Mouse (Mus musculus) T-helper 2 cell (primary cell): ENCODE measurements at regions not wholly inside any gene's neighbourhood (a gene's known extent, or its start where the extent isn't known, plus 50 kb on each side); places are given as distances from the start of the nearest gene placed in this dataset.
"Not testable (repeated sequence)": the region's sequence is repeated elsewhere in the genome, so short reads cannot be mapped to it uniquely, and the experiment has no call there.

Experiments
- in situ Hi-C: fragments of 300-600 bp; cut with MboI, MseI; formaldehyde crosslinking; loops from one replicate; pipeline ENCODE4 v1.15.1; 2025; ENCODE audit warnings: high pct_unique_total_duplicates

DNA sequence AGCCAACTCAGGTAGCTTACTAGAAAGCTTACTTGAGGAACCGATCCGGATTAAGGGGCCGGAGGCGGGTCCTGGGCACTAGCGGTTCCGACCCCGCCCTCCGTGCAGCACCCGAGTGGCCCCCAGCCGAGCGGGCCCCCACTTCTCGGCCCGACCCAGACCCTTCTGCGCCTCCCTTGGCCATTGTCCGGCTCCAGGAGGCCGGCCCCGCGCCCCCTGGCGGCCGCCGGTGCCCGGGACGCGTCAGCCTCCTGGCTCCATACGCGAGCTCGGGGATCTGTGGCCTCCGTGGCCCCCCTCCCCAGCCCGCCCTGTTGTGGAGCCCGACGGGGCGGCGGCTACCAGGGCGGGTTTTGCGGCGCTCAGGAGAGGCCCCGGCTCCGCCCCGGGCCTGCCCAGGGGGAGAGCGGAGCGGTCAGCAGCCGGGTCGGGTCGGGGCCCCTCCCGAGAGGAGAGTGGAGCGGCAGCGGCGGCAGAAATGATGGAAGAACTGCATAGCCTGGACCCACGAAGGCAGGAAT, 94.3 kb upstream of the Zfp986 start:
- in situ Hi-C loops, result not testable (repeated sequence)

DNA sequence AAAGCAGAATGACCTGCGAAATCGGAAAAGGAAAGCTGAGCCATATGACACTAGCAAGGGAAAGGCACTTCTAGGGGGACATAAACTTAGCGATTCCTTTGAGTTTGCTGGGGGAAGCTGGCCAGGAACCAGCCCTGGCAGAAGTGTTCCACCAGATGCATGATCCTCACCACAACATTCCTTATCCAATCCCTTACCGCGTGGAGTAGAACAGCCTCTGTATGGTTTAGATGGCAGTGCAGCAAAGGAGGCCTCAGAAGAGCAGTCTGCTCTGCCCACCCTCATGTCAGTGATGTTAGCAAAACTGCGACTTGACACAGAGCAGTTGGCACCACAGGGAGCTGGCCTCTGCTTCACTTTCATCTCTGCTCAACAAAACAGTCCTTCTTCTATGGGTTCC, 93.7 kb upstream of the Zfp986 start:
- in situ Hi-C loops, result loop anchor here (5.0 to 25.0 kb wide), 2 partner anchors 287 to 1352 kb away; no protein-coding TSS in a partner anchor

DNA sequence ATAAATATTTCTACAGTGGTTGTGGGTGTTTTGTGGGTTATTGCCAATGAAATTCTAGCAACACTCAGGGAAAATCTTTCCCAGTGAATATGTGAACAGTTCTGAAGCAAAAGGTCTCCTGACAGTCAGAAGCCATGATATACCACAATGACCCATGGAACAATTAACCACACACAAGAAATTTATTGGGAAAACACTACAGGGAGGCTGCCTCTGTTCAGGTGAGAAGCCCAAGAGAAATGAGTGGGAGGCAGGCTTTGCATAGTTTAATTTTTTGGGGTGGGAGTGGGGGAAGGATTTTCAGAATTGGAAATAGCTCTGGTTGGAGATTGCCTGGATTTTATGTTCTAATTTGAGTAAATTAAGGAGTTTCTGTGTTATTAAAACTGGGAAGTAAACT, 92.1 kb upstream of the Zfp986 start:
- in situ Hi-C loops, result loop anchor here (5.0 to 25.0 kb wide), 2 partner anchors 286 to 1351 kb away; no protein-coding TSS in a partner anchor

DNA sequence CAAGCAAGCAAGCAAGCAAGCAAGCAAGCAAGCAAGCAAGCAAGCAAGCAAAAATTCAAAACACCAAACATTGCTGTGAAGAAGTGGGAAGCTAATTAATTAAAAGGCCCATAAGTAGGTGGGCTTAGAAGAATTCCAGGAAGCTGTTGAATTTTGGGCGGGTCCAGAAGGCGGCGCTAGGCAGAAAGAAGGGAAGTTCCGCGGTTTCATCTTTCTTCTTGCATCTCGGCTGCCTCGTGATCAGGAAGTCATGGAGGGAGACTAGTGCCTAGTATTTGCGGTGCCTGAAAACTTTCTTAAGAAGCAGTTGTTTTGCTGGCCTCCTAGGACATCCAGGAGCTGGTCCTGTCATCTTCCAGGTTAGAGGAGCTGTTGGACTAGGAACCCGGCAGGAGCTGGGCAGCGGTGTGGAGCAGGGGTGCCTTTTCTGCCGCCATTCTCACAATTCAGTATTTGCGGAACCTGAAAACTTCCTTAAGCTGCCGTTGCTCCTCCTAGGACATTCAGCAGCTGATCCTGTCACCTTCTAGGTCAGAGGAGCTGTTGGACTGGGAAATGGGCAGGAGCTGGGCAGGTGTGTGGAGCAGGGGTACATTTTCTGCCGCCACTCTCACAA, 87.2 kb upstream of the Zfp986 start:
- in situ Hi-C loops, result loop anchor here (10.0 to 25.0 kb wide), 2 partner anchors 281 to 1673 kb away; no protein-coding TSS in a partner anchor

DNA sequence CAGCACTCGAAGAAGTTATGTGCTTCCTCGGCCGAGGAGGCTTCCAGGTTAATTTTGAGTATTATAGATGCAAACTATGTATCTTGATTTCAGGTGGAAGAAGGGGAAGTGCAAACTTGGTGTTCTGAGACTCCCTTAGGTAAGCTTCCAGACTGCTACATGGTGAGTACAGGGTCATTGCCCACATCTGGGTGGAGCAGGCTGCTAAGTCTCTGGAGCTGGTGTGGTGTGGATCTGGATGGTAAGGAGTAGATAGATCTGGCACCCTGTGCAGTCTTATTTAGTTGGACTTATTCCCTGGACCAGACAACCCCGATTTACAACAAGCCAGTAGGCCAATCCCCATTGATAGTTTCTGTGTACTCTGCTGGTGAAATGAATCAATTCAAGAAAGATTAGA, 53.9 kb upstream of the Zfp986 start:
- in situ Hi-C loops, result loop anchor here (5.0 to 25.0 kb wide), 3 partner anchors 633 to 1350 kb away; partner anchors contain the start of gene Zfp992
